Mouse (Mus musculus): ENCODE data around the gene Zc3h10.

Gene Zc3h10

GRCm38 (mm10) chr10:128547361-128548032 lies at the start of gene Zc3h10:
Gene Zc3h10 (minus strand): TSS chr10:128547774.
- DNase-seq (ENCODE audit: extremely low spot score, low read depth, low spot score): no peak

GRCm38 (mm10) chr10:128592797-128593196 lies 45.2 kb upstream of the Zc3h10 start:
- DNase-seq (ENCODE audit: extremely low spot score, low read depth, low spot score): no peak

GRCm38 (mm10) chr10:128591436-128591835 lies 43.9 kb upstream of the Zc3h10 start:
- no peak for DNase-seq (ENCODE audit: extremely low spot score, low read depth, low spot score)

- no peak for DNase-seq (ENCODE audit: extremely low spot score, low read depth, low spot score)
Observed at GRCm38 (mm10) chr10:128590193-128590690, 42.7 kb upstream of the Zc3h10 start.

- DNase-seq (ENCODE audit: extremely low spot score, low read depth, low spot score): no peak
Observed at GRCm38 (mm10) chr10:128589464-128590192, 42.1 kb upstream of the Zc3h10 start, which contains the start of gene Erbb3. Gene Erbb3 (minus strand): TSS chr10:128589652.

GRCm38 (mm10) chr10:128588775-128589463 lies 41.3 kb upstream of the Zc3h10 start:
- no peak for DNase-seq (ENCODE audit: extremely low spot score, low read depth, low spot score)

GRCm38 (mm10) chr10:128588136-128588535 lies 40.6 kb upstream of the Zc3h10 start:
- no peak for DNase-seq (ENCODE audit: extremely low spot score, low read depth, low spot score)

- DNase-seq (ENCODE audit: extremely low spot score, low read depth, low spot score): no peak
Observed at GRCm38 (mm10) chr10:128587697-128588096, 40.1 kb upstream of the Zc3h10 start.

- DNase-seq (ENCODE audit: extremely low spot score, low read depth, low spot score): no peak
Observed at GRCm38 (mm10) chr10:128587120-128587519, 39.5 kb upstream of the Zc3h10 start.

- DNase-seq (ENCODE audit: extremely low spot score, low read depth, low spot score): no peak
Observed at GRCm38 (mm10) chr10:128586546-128586945, 39.0 kb upstream of the Zc3h10 start.

GRCm38 (mm10) chr10:128584386-128584785 lies 36.8 kb upstream of the Zc3h10 start:
- no peak for DNase-seq (ENCODE audit: extremely low spot score, low read depth, low spot score)

- DNase-seq (ENCODE audit: extremely low spot score, low read depth, low spot score): no peak
Observed at GRCm38 (mm10) chr10:128583644-128584043, 36.1 kb upstream of the Zc3h10 start.

- DNase-seq (ENCODE audit: extremely low spot score, low read depth, low spot score): no peak
Observed at GRCm38 (mm10) chr10:128579731-128580130, 32.2 kb upstream of the Zc3h10 start.

- no peak for DNase-seq (ENCODE audit: extremely low spot score, low read depth, low spot score)
Observed at GRCm38 (mm10) chr10:128579298-128579697, 31.7 kb upstream of the Zc3h10 start.

GRCm38 (mm10) chr10:128578330-128578729 lies 30.8 kb upstream of the Zc3h10 start:
- DNase-seq (ENCODE audit: extremely low spot score, low read depth, low spot score): no peak

GRCm38 (mm10) chr10:128575063-128575462 lies 27.5 kb upstream of the Zc3h10 start:
- DNase-seq (ENCODE audit: extremely low spot score, low read depth, low spot score): no peak

- DNase-seq (ENCODE audit: extremely low spot score, low read depth, low spot score): no peak
Observed at GRCm38 (mm10) chr10:128565788-128566531, 18.4 kb upstream of the Zc3h10 start, which contains the start of gene Pa2g4. Gene Pa2g4 (minus strand): TSS chr10:128565987.

- DNase-seq (ENCODE audit: extremely low spot score, low read depth, low spot score): no peak
Observed at GRCm38 (mm10) chr10:128565206-128565787, 17.7 kb upstream of the Zc3h10 start.

- no peak for DNase-seq (ENCODE audit: extremely low spot score, low read depth, low spot score)
Observed at GRCm38 (mm10) chr10:128563544-128563943, 16.0 kb upstream of the Zc3h10 start.

GRCm38 (mm10) chr10:128556963-128557362 lies 9.4 kb upstream of the Zc3h10 start:
- DNase-seq (ENCODE audit: extremely low spot score, low read depth, low spot score): no peak
